Mouse (Mus musculus) stomach, embryonic 14.5 days (tissue): ENCODE measurements around the gene Gm20403. TPM values are rescaled to one million over a fixed set of nuclear protein-coding genes. Genes with fewer than 3 reads are reported as not detected.
"Not testable (repeated sequence)": the region's sequence is repeated elsewhere in the genome, so short reads cannot be mapped to it uniquely, and the experiment has no call there.

ENCODE experiments used
- ATAC-seq: fragments of 200-750 bp; cut with Nextera tagmentation; 2 replicates; pipeline ENCODE4 v1.8.0; 2017; ENCODE audit warnings: low read depth, moderate TSS enrichment; ENCODE audit not compliant: insufficient number of reproducible peaks, insufficient read depth, low FRiP score
- H3K27ac ChIP-seq: fragments of 300-500 bp; sonication (generic); 2 replicates; pipeline ENCODE4 v1.5.1; 2014; ENCODE audit warnings: mild to moderate bottlenecking, low read length, moderate library complexity, mixed read lengths
- H3K27me3 ChIP-seq: fragments of 300-500 bp; sonication (generic); 2 replicates; pipeline ENCODE4 v1.6.1; 2014; ENCODE audit warnings: low read length, control low read depth, mixed read lengths; ENCODE audit not compliant: control insufficient read depth, insufficient read depth
- H3K36me3 ChIP-seq: fragments of 300-500 bp; sonication (generic); 2 replicates; pipeline ENCODE4 v1.6.1; 2014; ENCODE audit warnings: mild to moderate bottlenecking, control low read depth, low read length, moderate library complexity, mixed read lengths; ENCODE audit not compliant: control insufficient read depth, insufficient read depth
- H3K4me1 ChIP-seq: fragments of 300-500 bp; sonication (generic); 2 replicates; pipeline ENCODE4 v1.6.1; 2014; ENCODE audit warnings: low read length, control low read depth, mixed read lengths; ENCODE audit not compliant: control insufficient read depth, insufficient read depth
- H3K4me2 ChIP-seq: fragments of 300-500 bp; sonication (generic); replicated peaks from 2 replicates; pipeline ENCODE4 v1.6.1; 2014; ENCODE audit warnings: low read depth, low read length, control low read depth
- H3K4me3 ChIP-seq: fragments of 300-500 bp; sonication (generic); 2 replicates; pipeline ENCODE4 v1.5.1; 2014; ENCODE audit warnings: low read depth, low read length, control low read depth
- H3K9ac ChIP-seq: fragments of 300-500 bp; sonication (generic); replicated peaks from 2 replicates; pipeline ENCODE4 v1.6.1; 2014; ENCODE audit warnings: low read depth, mild to moderate bottlenecking, control low read depth, low read length, moderate library complexity, mixed read lengths
- H3K9me3 ChIP-seq: fragments of 300-500 bp; sonication (generic); 2 replicates; pipeline ENCODE4 v1.6.1; 2016; ENCODE audit warnings: low read depth, low read length, control low read depth; ENCODE audit not compliant: control insufficient read depth
- WGBS: fragments of 180-500 bp; shearing (Covaris S2); extraction: QIAGEN DNeasy Blood & Tissue Kit; methylation state at CpG from one replicate; pipeline ENCODE4 v1.1.7; 2014; 5-methylcytosine and 5-hydroxymethylcytosine counted together
- polyA plus RNA-seq: library from polyadenylated mRNA; unstranded; fragments of >200 nt; fragmentation: Nextera tagmentation; extraction: Ambion mirVana; gene quantifications from 2 replicates; pipeline ENCODE4 v1.2.1, GENCODE M21; 2014

The Gm20403 gene
- polyA plus RNA-seq, 1 experiment from 2014 or later, result not detected

DNA sequence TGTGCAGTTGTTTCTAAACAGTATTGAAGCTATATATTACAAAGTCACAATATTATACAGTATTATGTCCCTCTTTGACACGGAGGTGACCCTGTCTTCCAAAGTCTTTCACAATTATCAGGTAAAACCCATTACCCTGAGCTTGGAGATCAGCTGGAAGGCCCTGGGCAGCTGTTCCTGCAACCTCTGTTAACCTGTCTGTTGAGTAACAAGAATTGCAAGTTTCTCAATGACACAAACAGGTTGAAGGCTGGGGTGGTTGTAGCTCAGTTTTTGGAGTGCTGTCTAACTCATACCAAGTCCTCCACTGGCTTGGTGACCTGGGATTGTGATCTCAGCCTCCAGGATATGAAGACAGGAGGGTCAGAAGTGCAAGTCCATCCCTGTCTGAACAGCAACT, 26.7 kb upstream of the Gm20403 start:
- Histone ChIP-seq H3K9me3 (no peaks in the 10 kb centered on the region), H3K4me2 (no peak overlapping the region), H3K9ac (no peak overlapping the region), H3K4me3 (no peak overlapping the region), H3K27me3 (no peaks in the 10 kb centered on the region), H3K27ac (no peak overlapping the region), H3K36me3 (no peaks in the 10 kb centered on the region), H3K4me1 (no peaks in the 10 kb centered on the region)
- no peak for ATAC-seq
- 74% methylated on average over 1 of the region's 1 CpGs for WGBS

DNA sequence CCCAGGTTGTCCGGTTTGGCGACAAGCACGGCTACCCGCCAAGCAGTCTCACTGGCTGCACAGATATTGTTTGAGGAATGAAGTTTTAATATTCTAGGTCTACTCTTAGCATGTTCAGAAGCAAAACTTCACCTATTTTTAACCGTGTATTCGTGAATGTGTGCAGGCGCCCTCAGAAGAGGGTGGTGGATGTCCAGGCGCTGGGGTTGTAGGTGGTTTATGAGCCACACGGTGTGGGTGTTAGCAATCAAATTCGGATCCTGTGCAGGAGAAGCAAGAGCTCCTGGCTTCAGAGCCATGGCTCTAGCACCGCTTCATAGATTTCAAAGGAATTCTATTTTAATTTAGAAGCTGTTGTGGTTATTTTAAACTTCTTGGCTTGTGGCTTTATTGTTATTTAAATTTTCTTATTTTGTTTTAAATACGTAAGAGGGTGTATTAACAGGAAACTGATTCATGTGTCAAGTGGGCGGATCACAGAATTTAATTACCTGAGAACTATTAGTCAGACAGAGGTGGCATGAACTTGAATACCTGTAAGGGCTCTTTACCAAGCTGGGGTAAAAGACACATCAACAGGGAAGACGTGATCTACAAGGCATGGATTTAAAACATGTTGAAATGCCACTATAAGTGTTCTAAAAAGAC, 21.2 kb upstream of the Gm20403 start:
- Histone ChIP-seq H3K9ac (no peak overlapping the region), H3K4me1 (no peaks in the 10 kb centered on the region), H3K4me2 (no peak overlapping the region), H3K9me3 (0 out of 2 replicates have a peak, but pooled peaks cover 4% of the 10 kb centered on the region), H3K36me3 (no peaks in the 10 kb centered on the region), H3K27me3 (no peaks in the 10 kb centered on the region), H3K4me3 (no peak overlapping the region), H3K27ac (no peak overlapping the region)
- 82% methylated on average over 14 of the region's 14 CpGs for WGBS
- no peak for ATAC-seq

DNA sequence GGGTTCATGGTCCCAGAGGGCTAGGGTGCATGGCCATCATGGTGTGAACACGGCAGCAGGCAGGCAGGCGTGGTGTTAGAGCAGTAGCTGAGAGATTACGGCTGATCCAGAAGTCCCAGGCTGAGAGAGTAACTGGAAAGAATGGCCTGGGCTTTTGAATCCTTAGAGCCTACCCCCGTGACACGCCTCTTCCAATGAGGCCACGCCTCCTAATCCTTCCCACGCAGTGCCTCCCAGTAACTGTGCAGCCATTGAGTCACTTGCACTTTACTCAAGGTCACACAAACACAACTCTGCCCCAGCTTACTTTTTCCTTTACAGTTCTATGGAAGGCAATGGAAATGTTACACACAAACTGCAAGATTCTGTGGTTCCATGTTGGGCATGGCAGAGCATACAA, 19.7 kb upstream of the Gm20403 start:
- ATAC-seq, result no peak
- H3K36me3 ChIP-seq, result no peaks in the 10 kb centered on the region
- no peak overlapping the region for H3K9ac ChIP-seq
- H3K4me2 ChIP-seq, result no peak overlapping the region
- WGBS, result 92% methylated on average over 7 of the region's 7 CpGs
- 0 out of 2 replicates have a peak, but pooled peaks cover 4% of the 10 kb centered on the region for H3K9me3 ChIP-seq
- H3K4me3 ChIP-seq, result no peak overlapping the region
- no peaks in the 10 kb centered on the region for H3K4me1 ChIP-seq
- H3K27me3 ChIP-seq, result no peaks in the 10 kb centered on the region
- H3K27ac ChIP-seq, result no peak overlapping the region

DNA sequence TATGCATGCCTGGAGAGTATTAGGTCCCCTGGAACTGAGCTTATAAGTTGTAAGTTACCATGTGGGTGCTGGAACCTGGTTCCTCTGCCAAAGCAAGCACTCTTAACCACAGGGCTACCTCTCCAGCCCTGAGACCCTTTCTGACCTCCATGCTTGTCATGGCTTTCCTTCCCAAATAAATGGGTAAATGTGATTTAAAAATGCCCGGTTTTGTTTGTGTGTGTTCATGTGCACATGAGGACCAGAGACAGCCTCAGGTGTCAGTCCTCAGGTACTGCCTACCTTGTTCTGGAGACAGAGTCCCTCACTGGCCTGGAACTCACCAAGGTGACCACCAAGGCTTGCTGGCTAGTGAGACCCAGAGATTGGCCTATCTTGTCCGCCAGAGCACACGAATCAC, 18.1 kb upstream of the Gm20403 start:
- WGBS, result 86% methylated on average over 3 of the region's 3 CpGs
- no peak for ATAC-seq
- Histone ChIP-seq H3K27ac (no peak overlapping the region), H3K4me3 (no peak overlapping the region), H3K4me2 (no peak overlapping the region), H3K36me3 (no peaks in the 10 kb centered on the region), H3K4me1 (no peaks in the 10 kb centered on the region), H3K9me3 (0 out of 2 replicates have a peak, but pooled peaks cover 4% of the 10 kb centered on the region), H3K9ac (no peak overlapping the region), H3K27me3 (no peaks in the 10 kb centered on the region)

DNA sequence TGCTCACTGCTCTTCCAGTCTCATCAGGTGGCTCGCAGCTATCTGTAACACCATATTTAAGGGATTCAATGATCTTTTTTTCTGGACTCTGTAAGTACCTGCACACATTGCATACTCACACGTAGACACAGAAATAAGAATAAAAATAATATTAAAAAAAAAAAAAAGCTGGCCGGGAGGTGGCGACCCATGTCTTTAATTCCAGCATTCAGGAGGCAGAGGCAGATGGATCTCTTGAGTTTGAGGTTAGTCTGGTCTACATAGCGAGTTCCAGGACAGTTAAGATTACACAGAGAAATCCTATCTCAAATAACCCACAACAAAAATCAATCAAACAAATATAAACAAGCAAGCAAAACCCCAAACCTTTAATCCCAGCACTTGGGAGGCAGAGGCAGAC, 17.5 kb upstream of the Gm20403 start:
- H3K36me3 ChIP-seq, result no peaks in the 10 kb centered on the region
- no peak overlapping the region for H3K4me3 ChIP-seq
- no peak overlapping the region for H3K27ac ChIP-seq
- no peaks in the 10 kb centered on the region for H3K4me1 ChIP-seq
- no peak for ATAC-seq
- H3K9me3 ChIP-seq, result 0 out of 2 replicates have a peak, but pooled peaks cover 4% of the 10 kb centered on the region
- no peaks in the 10 kb centered on the region for H3K27me3 ChIP-seq
- 81% methylated on average over 5 of the region's 5 CpGs for WGBS
- H3K9ac ChIP-seq, result no peak overlapping the region
- no peak overlapping the region for H3K4me2 ChIP-seq

DNA sequence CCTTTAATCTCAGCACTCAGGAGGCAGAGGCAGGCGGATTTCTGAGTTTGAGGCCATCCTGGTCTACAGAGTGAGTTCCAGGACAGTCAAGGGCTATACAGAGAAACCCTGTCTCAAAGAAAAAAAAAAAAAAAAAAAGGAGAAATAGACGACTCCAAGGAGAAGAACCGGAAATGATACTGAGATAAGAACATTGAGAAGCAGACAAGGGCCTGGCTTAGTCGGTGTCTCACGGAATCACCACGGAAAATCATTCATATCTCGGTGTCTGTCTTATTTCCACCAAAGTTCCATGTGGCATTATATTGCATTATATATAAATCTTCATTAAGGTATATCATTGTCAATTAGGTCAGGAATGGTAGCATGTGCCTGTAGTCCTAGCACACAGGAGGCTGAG, 16.2 kb upstream of the Gm20403 start:
- H3K27ac ChIP-seq, H3K36me3 ChIP-seq, H3K4me1 ChIP-seq, H3K9me3 ChIP-seq, H3K27me3 ChIP-seq, ATAC-seq, H3K4me2 ChIP-seq, H3K9ac ChIP-seq, H3K4me3 ChIP-seq: not testable (repeated sequence)
- WGBS, result 88% methylated on average over 7 of the region's 7 CpGs

DNA sequence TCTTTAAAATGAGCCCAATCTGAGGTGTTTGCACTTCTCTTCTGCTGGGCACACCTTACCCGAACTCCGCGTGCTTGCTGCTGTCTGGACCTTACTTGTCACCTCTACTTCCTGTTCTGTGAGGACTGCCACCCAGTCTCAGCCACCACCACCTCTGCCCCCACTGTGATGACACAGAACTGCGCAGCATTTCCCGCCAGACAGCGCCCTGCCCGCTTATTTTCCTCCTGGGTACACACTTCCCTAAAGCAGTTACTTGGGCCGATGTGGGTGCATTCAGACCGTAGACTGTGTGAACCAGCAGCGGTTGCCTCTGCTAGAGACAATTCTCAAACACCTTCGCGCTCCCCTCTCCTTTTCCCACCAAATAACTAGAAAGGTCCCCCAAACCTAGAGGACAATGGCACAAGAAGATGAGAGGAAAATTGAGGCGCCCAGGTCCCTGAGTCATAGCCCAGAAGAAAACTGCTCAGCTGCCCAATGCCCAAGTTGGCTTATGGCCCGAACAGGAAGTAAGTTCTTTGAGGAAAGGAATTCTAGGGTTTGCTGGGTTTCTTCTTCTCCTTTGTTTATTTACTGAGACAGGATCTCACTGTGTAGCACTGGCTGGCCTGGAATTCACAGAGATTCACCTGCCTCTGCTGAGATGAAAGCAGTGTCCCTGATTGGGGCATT, 12.8 kb upstream of the Gm20403 start:
- ATAC-seq, result no peak
- Histone ChIP-seq H3K36me3 (no peaks in the 10 kb centered on the region), H3K4me3 (no peak overlapping the region), H3K4me2 (no peak overlapping the region), H3K9ac (no peak overlapping the region), H3K27ac (no peak overlapping the region), H3K27me3 (no peaks in the 10 kb centered on the region), H3K9me3 (no peaks in the 10 kb centered on the region), H3K4me1 (no peaks in the 10 kb centered on the region)
- WGBS, result 77% methylated on average over 14 of the region's 14 CpGs

DNA sequence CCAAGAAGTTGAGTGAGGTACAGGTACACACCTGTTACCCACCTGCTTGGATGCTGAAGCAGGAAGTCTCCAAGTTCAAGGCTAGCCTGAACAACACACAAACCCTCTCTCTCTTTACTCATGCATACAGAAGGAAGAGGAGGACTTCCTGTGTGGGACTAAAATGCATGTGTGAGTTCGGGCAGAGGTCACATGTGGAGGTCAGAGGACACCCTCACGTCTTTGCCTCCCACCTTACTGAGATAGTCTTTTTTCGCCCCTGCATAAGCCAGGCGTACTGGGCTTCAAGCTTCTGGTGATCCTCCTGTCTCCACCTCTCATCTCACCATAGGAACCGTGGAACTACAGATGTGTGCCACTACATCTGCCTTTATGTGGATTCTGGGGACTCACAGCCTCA, 12.1 kb upstream of the Gm20403 start:
- Histone ChIP-seq H3K9me3 (no peaks in the 10 kb centered on the region), H3K9ac (no peak overlapping the region), H3K4me3 (no peak overlapping the region), H3K27ac (no peak overlapping the region), H3K4me1 (no peaks in the 10 kb centered on the region), H3K4me2 (no peak overlapping the region), H3K36me3 (no peaks in the 10 kb centered on the region), H3K27me3 (no peaks in the 10 kb centered on the region)
- no peak for ATAC-seq
- WGBS, result 61% methylated on average over 5 of the region's 5 CpGs
